Mouse (Mus musculus) midbrain, embryonic 11.5 days (tissue): ENCODE data around the gene Tent4a. TPM values are rescaled to one million over a fixed set of nuclear protein-coding genes. Genes with fewer than 3 reads are reported as not detected.
"Not testable (repeated sequence)": the region's sequence is repeated elsewhere in the genome, so short reads cannot be mapped to it uniquely, and the experiment has no call there.

Source experiments
- ATAC-seq: fragments of 200-750 bp; cut with Nextera tagmentation; 2 replicates; pipeline ENCODE4 v1.8.0; 2017; ENCODE audit warnings: moderate TSS enrichment, moderate library complexity; ENCODE audit not compliant: low FRiP score
- DNase-seq: peaks from one replicate; pipeline ENCODE4 v3.0.0; 2015; ENCODE audit warnings: low spot score; ENCODE audit errors: missing footprints
- H3K27ac ChIP-seq: fragments of 300-500 bp; sonication (generic); 2 replicates; pipeline ENCODE4 v1.5.1; 2014; ENCODE audit warnings: low read depth, low read length
- H3K27me3 ChIP-seq: fragments of 300-500 bp; sonication (generic); 2 replicates; pipeline ENCODE4 v1.6.1; 2014; ENCODE audit warnings: mild to moderate bottlenecking, low read length, moderate library complexity, mixed read lengths; ENCODE audit not compliant: control insufficient read depth, insufficient read depth
- H3K36me3 ChIP-seq: fragments of 300-500 bp; sonication (generic); 2 replicates; pipeline ENCODE4 v1.6.1; 2014; ENCODE audit warnings: mild to moderate bottlenecking, low read length, moderate library complexity, mixed read lengths; ENCODE audit not compliant: control insufficient read depth, insufficient read depth
- H3K4me1 ChIP-seq: fragments of 300-500 bp; sonication (generic); 2 replicates; pipeline ENCODE4 v1.6.1; 2014; ENCODE audit warnings: low read length; ENCODE audit not compliant: control insufficient read depth, insufficient read depth
- H3K4me2 ChIP-seq: fragments of 300-500 bp; sonication (generic); 2 replicates; pipeline ENCODE4 v1.6.1; 2014; ENCODE audit warnings: mild to moderate bottlenecking, moderate library complexity
- H3K4me3 ChIP-seq: fragments of 300-500 bp; sonication (generic); 2 replicates; pipeline ENCODE4 v1.5.1; 2014; ENCODE audit warnings: low read depth, low read length
- H3K9ac ChIP-seq: fragments of 300-500 bp; sonication (generic); 2 replicates; pipeline ENCODE4 v1.6.1; 2014; ENCODE audit warnings: low read length
- H3K9me3 ChIP-seq: fragments of 300-500 bp; sonication (generic); 2 replicates; pipeline ENCODE4 v1.6.1; 2016; ENCODE audit warnings: low read length; ENCODE audit not compliant: control insufficient read depth
- WGBS: fragments of 180-500 bp; shearing (Covaris S2); extraction: QIAGEN DNeasy Blood & Tissue Kit; methylation state at CpG from one replicate; pipeline ENCODE4 v1.1.7; 2014; 5-methylcytosine and 5-hydroxymethylcytosine counted together
- polyA plus RNA-seq: library from polyadenylated mRNA; unstranded; fragments of >200 nt; fragmentation: Nextera tagmentation; extraction: Ambion mirVana; gene quantifications from 2 replicates; pipeline ENCODE4 v1.2.1, GENCODE M21; 2014

Tent4a gene
- 6.8 and 7.5 TPM in 2 replicates for polyA plus RNA-seq

GRCm38 (mm10) chr13:69534334-69534653 lies at the start of gene Tent4a:
Gene Tent4a (minus strand): TSS chr13:69534617.
- Histone ChIP-seq H3K4me2 (peak within 1 kb of the TSS; percentile 92), H3K27ac (peak within 1 kb of the TSS; percentile 87), H3K9ac (peak within 1 kb of the TSS; percentile 95), H3K4me1 (peaks cover 39% of the 10 kb centered on the region), H3K36me3 (no peaks in the 10 kb centered on the region; the same call in 1 of the 2 replicates), H3K9me3 (no peaks in the 10 kb centered on the region), H3K27me3 (no peaks in the 10 kb centered on the region), H3K4me3 (peak within 1 kb of the TSS; percentile 95)
- WGBS: 2% methylated on average over 41 of the region's 57 CpGs
- peak; percentile 88 for ATAC-seq
- no peak for DNase-seq

- no peaks in the 10 kb centered on the region for H3K4me1 ChIP-seq
- H3K27ac ChIP-seq: no peak overlapping the region
- no peaks in the 10 kb centered on the region for H3K9me3 ChIP-seq
- H3K27me3 ChIP-seq: no peaks in the 10 kb centered on the region
- DNase-seq: no peak
- no peaks in the 10 kb centered on the region for H3K36me3 ChIP-seq
- no peak overlapping the region for H3K9ac ChIP-seq
- H3K4me3 ChIP-seq: no peak overlapping the region
- H3K4me2 ChIP-seq: no peak overlapping the region
- WGBS: 92% methylated on average over 6 of the region's 6 CpGs
- no peak for ATAC-seq
Observed at GRCm38 (mm10) chr13:69583591-69583990, 49.2 kb upstream of the Tent4a start.

GRCm38 (mm10) chr13:69582411-69582810 lies 48.0 kb upstream of the Tent4a start:
- Histone ChIP-seq H3K4me1 (no peaks in the 10 kb centered on the region), H3K4me2 (no peak overlapping the region), H3K27me3 (no peaks in the 10 kb centered on the region), H3K9me3 (no peaks in the 10 kb centered on the region), H3K9ac (no peak overlapping the region), H3K36me3 (no peaks in the 10 kb centered on the region), H3K27ac (no peak overlapping the region), H3K4me3 (no peak overlapping the region)
- no peak for DNase-seq
- no peak for ATAC-seq
- 83% methylated on average over 6 of the region's 6 CpGs for WGBS

- no peaks in the 10 kb centered on the region for H3K36me3 ChIP-seq
- H3K9me3 ChIP-seq: no peaks in the 10 kb centered on the region
- H3K9ac ChIP-seq: no peak overlapping the region
- H3K4me1 ChIP-seq: no peaks in the 10 kb centered on the region
- no peak overlapping the region for H3K4me2 ChIP-seq
- no peaks in the 10 kb centered on the region for H3K27me3 ChIP-seq
- no peak for DNase-seq
- H3K4me3 ChIP-seq: no peak overlapping the region
- 88% methylated on average over 16 of the region's 16 CpGs for WGBS
- ATAC-seq: no peak
- no peak overlapping the region for H3K27ac ChIP-seq
Observed at GRCm38 (mm10) chr13:69577181-69577834, 42.9 kb upstream of the Tent4a start.

GRCm38 (mm10) chr13:69576676-69577075 lies 42.3 kb upstream of the Tent4a start:
- Histone ChIP-seq H3K4me2 (no peak overlapping the region), H3K4me1 (no peaks in the 10 kb centered on the region), H3K27me3 (no peaks in the 10 kb centered on the region), H3K36me3 (no peaks in the 10 kb centered on the region), H3K4me3 (no peak overlapping the region), H3K27ac (no peak overlapping the region), H3K9ac (no peak overlapping the region), H3K9me3 (no peaks in the 10 kb centered on the region)
- WGBS: 70% methylated on average over 11 of the region's 11 CpGs
- ATAC-seq (no peak), DNase-seq (no peak)

GRCm38 (mm10) chr13:69572594-69572993 lies 38.2 kb upstream of the Tent4a start:
- Histone ChIP-seq H3K4me1 (no peaks in the 10 kb centered on the region), H3K9me3 (no peaks in the 10 kb centered on the region), H3K9ac (no peak overlapping the region), H3K4me3 (no peak overlapping the region), H3K27ac (no peak overlapping the region), H3K27me3 (no peaks in the 10 kb centered on the region), H3K4me2 (no peak overlapping the region), H3K36me3 (no peaks in the 10 kb centered on the region)
- ATAC-seq (no peak), DNase-seq (no peak)
- 91% methylated on average over 3 of the region's 3 CpGs for WGBS

GRCm38 (mm10) chr13:69569201-69569600 lies 34.8 kb upstream of the Tent4a start:
- Histone ChIP-seq H3K27me3 (no peaks in the 10 kb centered on the region), H3K27ac (no peak overlapping the region), H3K4me3 (no peak overlapping the region), H3K9me3 (no peaks in the 10 kb centered on the region), H3K36me3 (no peaks in the 10 kb centered on the region), H3K4me1 (no peaks in the 10 kb centered on the region), H3K4me2 (no peak overlapping the region), H3K9ac (no peak overlapping the region)
- WGBS: 87% methylated on average over 9 of the region's 9 CpGs
- ATAC-seq (no peak), DNase-seq (no peak)

GRCm38 (mm10) chr13:69565401-69565800 lies 31.0 kb upstream of the Tent4a start:
- WGBS: 95% methylated on average over 4 of the region's 4 CpGs
- H3K4me3 ChIP-seq, H3K9me3 ChIP-seq, H3K36me3 ChIP-seq, DNase-seq, H3K27ac ChIP-seq, H3K9ac ChIP-seq, ATAC-seq, H3K27me3 ChIP-seq, H3K4me1 ChIP-seq, H3K4me2 ChIP-seq: not testable (repeated sequence)

GRCm38 (mm10) chr13:69564573-69564972 lies 30.2 kb upstream of the Tent4a start:
- no peak overlapping the region for H3K27ac ChIP-seq
- no peak overlapping the region for H3K9ac ChIP-seq
- ATAC-seq: no peak
- DNase-seq: no peak
- no peak overlapping the region for H3K4me2 ChIP-seq
- H3K27me3 ChIP-seq: no peaks in the 10 kb centered on the region
- no peaks in the 10 kb centered on the region for H3K36me3 ChIP-seq
- H3K9me3 ChIP-seq: no peaks in the 10 kb centered on the region
- no peak overlapping the region for H3K4me3 ChIP-seq
- peaks cover 4% of the 10 kb centered on the region for H3K4me1 ChIP-seq
